Mouse (Mus musculus) heart, postnatal 0 days (tissue): ENCODE data around the gene Myo18b. TPM values are rescaled to one million over a fixed set of nuclear protein-coding genes. Genes with fewer than 3 reads are reported as not detected.

ENCODE experiments used
- ATAC-seq: fragments of 200-750 bp; cut with Nextera tagmentation; 2 replicates; pipeline ENCODE4 v1.8.0; 2017; ENCODE audit warnings: low read depth, moderate number of reproducible peaks, moderate library complexity; ENCODE audit not compliant: insufficient read depth
- DNase-seq: peaks from one replicate; pipeline ENCODE4 v3.0.0-alpha.2; 2016; ENCODE audit warnings: low spot score
- H3K27ac ChIP-seq: fragments of 300-500 bp; sonication (generic); 2 replicates; pipeline ENCODE4 v1.5.1; 2014; ENCODE audit warnings: low read depth, mild to moderate bottlenecking
- H3K27me3 ChIP-seq: fragments of 300-500 bp; sonication (generic); 2 replicates; pipeline ENCODE4 v1.6.1; 2014; ENCODE audit warnings: low read length, mixed read lengths; ENCODE audit not compliant: control insufficient read depth, insufficient read depth
- H3K36me3 ChIP-seq: fragments of 300-500 bp; sonication (generic); replicated peaks from 2 replicates; pipeline ENCODE4 v1.6.1; 2014; ENCODE audit warnings: low read length, mixed read lengths; ENCODE audit not compliant: control insufficient read depth, insufficient read depth
- H3K4me1 ChIP-seq: fragments of 300-500 bp; sonication (generic); 2 replicates; pipeline ENCODE4 v1.6.1; 2014; ENCODE audit warnings: antibody characterized with exemption; ENCODE audit not compliant: control insufficient read depth, insufficient read depth
- H3K4me2 ChIP-seq: fragments of 300-500 bp; sonication (generic); 2 replicates; pipeline ENCODE4 v1.6.1; 2014; ENCODE audit warnings: low read depth, mild to moderate bottlenecking, low read length, moderate library complexity
- H3K4me3 ChIP-seq: fragments of 300-500 bp; sonication (generic); 2 replicates; pipeline ENCODE4 v1.5.1; 2014; ENCODE audit warnings: low read depth, low read length
- H3K9ac ChIP-seq: fragments of 300-500 bp; sonication (generic); replicated peaks from 2 replicates; pipeline ENCODE4 v1.6.1; 2014; ENCODE audit warnings: low read depth, low read length, mixed read lengths
- H3K9me3 ChIP-seq: fragments of 300-500 bp; sonication (generic); replicated peaks from 2 replicates; pipeline ENCODE4 v1.6.1; 2016; ENCODE audit warnings: low read length; ENCODE audit not compliant: control insufficient read depth
- CTCF ChIP-seq: IDR thresholded peaks from 2 replicates; pipeline ENCODE4 v1.5.1; 2016; ENCODE audit warnings: antibody characterized with exemption, control low read depth, low read depth
- EP300 ChIP-seq: IDR thresholded peaks from 2 replicates; pipeline ENCODE4 v1.6.1; 2016; ENCODE audit warnings: antibody characterized with exemption, low read depth
- WGBS: fragments of 180-500 bp; shearing (Covaris S2); extraction: QIAGEN DNeasy Blood & Tissue Kit; methylation state at CpG from one replicate; pipeline ENCODE4 v1.1.7; 2014; 5-methylcytosine and 5-hydroxymethylcytosine counted together
- polyA plus RNA-seq: library from polyadenylated mRNA; unstranded; fragments of >200 nt; fragmentation: Nextera tagmentation; extraction: Ambion mirVana; gene quantifications from 2 replicates; pipeline ENCODE4 v1.2.1, GENCODE M21; 2015
- total RNA-seq: library from RNA; depleted of rRNA; stranded (reverse); fragments of >200 nt; gene quantifications from 2 replicates; pipeline ENCODE4 v1.2.3, GENCODE M21; 2014; ENCODE audit warnings: low replicate concordance

Gene Myo18b
- total and polyA plus RNA-seq, 2 experiments from 2014 or later, result 26.5 to 110 TPM

GRCm38 (mm10) chr5:112652036-112652435, 244.1 kb downstream of the Myo18b start:
- H3K4me3 ChIP-seq, result no peak overlapping the region
- peaks cover 57% of the 10 kb centered on the region for H3K27me3 ChIP-seq
- H3K27ac ChIP-seq, result no peak overlapping the region
- no peak for ATAC-seq
- H3K9me3 ChIP-seq, result 0 out of 2 replicates have a peak, but pooled peaks cover 6% of the 10 kb centered on the region
- H3K4me2 ChIP-seq, result no peak overlapping the region
- TF ChIP-seq CTCF (no peak), EP300 (no peak)
- WGBS, result 71% methylated on average over 4 of the region's 4 CpGs
- H3K9ac ChIP-seq, result no peak overlapping the region
- H3K36me3 ChIP-seq, result no peaks in the 10 kb centered on the region
- H3K4me1 ChIP-seq, result no peaks in the 10 kb centered on the region
- DNase-seq, result no peak

- Histone ChIP-seq H3K36me3 (no peaks in the 10 kb centered on the region), H3K4me3 (no peak overlapping the region), H3K9ac (no peak overlapping the region), H3K9me3 (0 out of 2 replicates have a peak, but pooled peaks cover 6% of the 10 kb centered on the region), H3K4me1 (no peaks in the 10 kb centered on the region), H3K27ac (no peak overlapping the region), H3K27me3 (peaks cover 38% of the 10 kb centered on the region), H3K4me2 (no peak overlapping the region)
- ATAC-seq (no peak), DNase-seq (no peak)
- WGBS, result 63% methylated on average over 6 of the region's 6 CpGs
- TF ChIP-seq EP300, result no peak
- no peak for TF ChIP-seq CTCF
Measured at GRCm38 (mm10) chr5:112649164-112649702, 246.9 kb downstream of the Myo18b start.

GRCm38 (mm10) chr5:112646871-112647270, 249.3 kb downstream of the Myo18b start:
- 96% methylated on average over 2 of the region's 2 CpGs for WGBS
- TF ChIP-seq EP300 (no peak), CTCF (no peak)
- no peaks in the 10 kb centered on the region for H3K4me1 ChIP-seq
- H3K36me3 ChIP-seq, result no peaks in the 10 kb centered on the region
- no peak for ATAC-seq
- peaks cover 29% of the 10 kb centered on the region for H3K27me3 ChIP-seq
- H3K27ac ChIP-seq, result no peak overlapping the region
- no peak overlapping the region for H3K4me3 ChIP-seq
- no peak for DNase-seq
- H3K4me2 ChIP-seq, result no peak overlapping the region
- 0 out of 2 replicates have a peak, but pooled peaks cover 6% of the 10 kb centered on the region for H3K9me3 ChIP-seq
- H3K9ac ChIP-seq, result no peak overlapping the region

- no peak overlapping the region for H3K27ac ChIP-seq
- TF ChIP-seq EP300, result no peak
- peaks cover 33% of the 10 kb centered on the region for H3K27me3 ChIP-seq
- WGBS, result 80% methylated on average over 2 of the region's 2 CpGs
- DNase-seq, result no peak
- no peak overlapping the region for H3K9ac ChIP-seq
- H3K9me3 ChIP-seq, result 0 out of 2 replicates have a peak, but pooled peaks cover 6% of the 10 kb centered on the region
- no peak for ATAC-seq
- no peak overlapping the region for H3K4me3 ChIP-seq
- no peaks in the 10 kb centered on the region for H3K36me3 ChIP-seq
- H3K4me1 ChIP-seq, result no peaks in the 10 kb centered on the region
- no peak overlapping the region for H3K4me2 ChIP-seq
Measured at GRCm38 (mm10) chr5:112645535-112645934, 250.6 kb downstream of the Myo18b start.

- TF ChIP-seq EP300 (no peak), CTCF (no peak)
- Histone ChIP-seq H3K36me3 (no peaks in the 10 kb centered on the region), H3K27me3 (peaks cover 45% of the 10 kb centered on the region), H3K4me2 (no peak overlapping the region), H3K9ac (no peak overlapping the region), H3K9me3 (0 out of 2 replicates have a peak, but pooled peaks cover 11% of the 10 kb centered on the region), H3K4me3 (no peak overlapping the region), H3K27ac (no peak overlapping the region), H3K4me1 (no peaks in the 10 kb centered on the region)
- 41% methylated on average over 20 of the region's 20 CpGs for WGBS
- no peak for DNase-seq
- ATAC-seq, result no peak
Measured at GRCm38 (mm10) chr5:112643533-112644272, 252.5 kb downstream of the Myo18b start.
